Mouse (Mus musculus) liver, embryonic 16.5 days (tissue): Measurements from ENCODE around the gene Gm5127. TPM values are rescaled to one million over a fixed set of nuclear protein-coding genes. Genes with fewer than 3 reads are reported as not detected.

ENCODE experiments used
- ATAC-seq: fragments of 200-750 bp; cut with Nextera tagmentation; 2 replicates; pipeline ENCODE4 v1.8.0; 2017; ENCODE audit warnings: low read depth, mild to moderate bottlenecking, moderate number of reproducible peaks, moderate library complexity
- H3K27ac ChIP-seq: fragments of 300-500 bp; sonication (generic); 2 replicates; pipeline ENCODE4 v1.5.1; 2014; ENCODE audit warnings: mild to moderate bottlenecking, low read length
- H3K27me3 ChIP-seq: fragments of 300-500 bp; sonication (generic); 2 replicates; pipeline ENCODE4 v1.6.1; 2014; ENCODE audit warnings: low read depth, low read length, mixed read lengths; ENCODE audit not compliant: control insufficient read depth, insufficient read depth
- H3K36me3 ChIP-seq: fragments of 300-500 bp; sonication (generic); 2 replicates; pipeline ENCODE4 v1.6.1; 2014; ENCODE audit warnings: mild to moderate bottlenecking; ENCODE audit not compliant: control insufficient read depth, insufficient read depth
- H3K4me1 ChIP-seq: fragments of 300-500 bp; sonication (generic); 2 replicates; pipeline ENCODE4 v1.6.1; 2014; ENCODE audit warnings: low read depth, low read length, mixed read lengths; ENCODE audit not compliant: control insufficient read depth
- H3K4me2 ChIP-seq: fragments of 300-500 bp; sonication (generic); 2 replicates; pipeline ENCODE4 v1.6.1; 2014; ENCODE audit warnings: low read depth, low read length, mixed read lengths
- H3K4me3 ChIP-seq: fragments of 300-500 bp; sonication (generic); 2 replicates; pipeline ENCODE4 v1.5.1; 2014; ENCODE audit warnings: low read depth, mild to moderate bottlenecking, low read length
- H3K9ac ChIP-seq: fragments of 300-500 bp; sonication (generic); 2 replicates; pipeline ENCODE4 v1.6.1; 2014; ENCODE audit warnings: low read depth, low read length
- H3K9me3 ChIP-seq: fragments of 300-500 bp; sonication (generic); replicated peaks from 2 replicates; pipeline ENCODE4 v1.6.1; 2016; ENCODE audit warnings: low read length; ENCODE audit not compliant: control insufficient read depth
- WGBS: fragments of 180-500 bp; shearing (Covaris S2); extraction: QIAGEN DNeasy Blood & Tissue Kit; methylation state at CpG from one replicate; pipeline ENCODE4 v1.1.7; 2014; ENCODE audit not compliant: insufficient replicate concordance; 5-methylcytosine and 5-hydroxymethylcytosine counted together
- polyA plus RNA-seq: library from polyadenylated mRNA; unstranded; fragments of >200 nt; fragmentation: Nextera tagmentation; extraction: Ambion mirVana; gene quantifications from 2 replicates; pipeline ENCODE4 v1.2.1, GENCODE M21; 2015

Gm5127 gene
- polyA plus RNA-seq: not detected in 2 replicates

GRCm38 (mm10) chrX:106582886-106583285 is at the start of gene Gm5127:
Gene Gm5127, plus strand, starts transcription at chrX:106583186.
- Histone ChIP-seq H3K36me3 (no peaks in the 10 kb centered on the region), H3K4me2 (no peak within 1 kb of the TSS)
- 45% methylated on average over 3 of the region's 3 CpGs for WGBS

GRCm38 (mm10) chrX:106536359-106536758 is 46.6 kb upstream of the Gm5127 start:
- WGBS: 33% methylated on average over 3 of the region's 3 CpGs
- no peaks in the 10 kb centered on the region for H3K9me3 ChIP-seq
- no peak for ATAC-seq
- no peak overlapping the region for H3K27ac ChIP-seq
- no peak overlapping the region for H3K4me2 ChIP-seq
- no peaks in the 10 kb centered on the region for H3K36me3 ChIP-seq
- no peak overlapping the region for H3K9ac ChIP-seq
- no peak overlapping the region for H3K4me3 ChIP-seq
- H3K27me3 ChIP-seq: no peaks in the 10 kb centered on the region
- no peaks in the 10 kb centered on the region for H3K4me1 ChIP-seq

More at GRCm38 (mm10) chrX:106582886-106583285, at the start of gene Gm5127:
- no peak within 1 kb of the TSS for H3K4me3 ChIP-seq
- no peaks in the 10 kb centered on the region for H3K4me1 ChIP-seq
- H3K27ac ChIP-seq: no peak within 1 kb of the TSS
- ATAC-seq: no peak
- H3K27me3 ChIP-seq: no peaks in the 10 kb centered on the region
- no peak within 1 kb of the TSS for H3K9ac ChIP-seq
- H3K9me3 ChIP-seq: no peaks in the 10 kb centered on the region

DNA sequence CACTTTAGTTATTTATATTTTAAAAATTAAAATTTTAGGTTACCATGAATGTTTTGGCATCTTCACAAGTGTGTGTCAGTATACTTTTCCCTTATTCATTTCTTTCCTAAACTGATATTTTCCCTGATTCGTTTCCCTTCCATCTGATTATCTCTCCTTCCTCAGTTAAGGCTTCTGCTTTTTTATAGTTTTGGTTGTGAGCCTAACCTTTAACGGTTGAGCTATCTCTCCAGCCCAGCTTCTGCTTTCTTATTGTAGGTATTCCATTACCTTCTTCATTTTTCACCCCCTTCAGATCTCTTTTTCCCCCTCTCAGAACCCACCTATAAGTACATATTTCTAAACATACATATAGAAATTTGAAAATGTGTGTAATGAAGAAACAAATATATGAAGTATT is 27.5 kb upstream of the Gm5127 start:
- H3K27me3 ChIP-seq: no peaks in the 10 kb centered on the region
- H3K9ac ChIP-seq: no peak overlapping the region
- H3K9me3 ChIP-seq: no peaks in the 10 kb centered on the region
- no peak for ATAC-seq
- no peaks in the 10 kb centered on the region for H3K36me3 ChIP-seq
- no peaks in the 10 kb centered on the region for H3K4me1 ChIP-seq
- H3K4me3 ChIP-seq: no peak overlapping the region
- no peak overlapping the region for H3K27ac ChIP-seq
- 40% methylated on average over 2 of the region's 2 CpGs for WGBS
- no peak overlapping the region for H3K4me2 ChIP-seq

- Histone ChIP-seq H3K27ac (no peak overlapping the region), H3K36me3 (no peaks in the 10 kb centered on the region), H3K4me3 (no peak overlapping the region), H3K9me3 (no peaks in the 10 kb centered on the region), H3K27me3 (no peaks in the 10 kb centered on the region), H3K4me1 (no peaks in the 10 kb centered on the region), H3K4me2 (no peak overlapping the region), H3K9ac (no peak overlapping the region)
- no peak for ATAC-seq
- WGBS: 52% methylated on average over 3 of the region's 3 CpGs
These were observed 4.0 kb upstream of the Gm5127 start for GRCm38 (mm10) chrX:106578966-106579365.

GRCm38 (mm10) chrX:106580410-106580809 is 2.6 kb upstream of the Gm5127 start:
- H3K27me3 ChIP-seq: no peaks in the 10 kb centered on the region
- H3K36me3 ChIP-seq: no peaks in the 10 kb centered on the region
- no peak overlapping the region for H3K4me2 ChIP-seq
- no peaks in the 10 kb centered on the region for H3K9me3 ChIP-seq
- H3K4me3 ChIP-seq: no peak overlapping the region
- no peak overlapping the region for H3K27ac ChIP-seq
- H3K4me1 ChIP-seq: no peaks in the 10 kb centered on the region
- no peak for ATAC-seq
- H3K9ac ChIP-seq: no peak overlapping the region

- Histone ChIP-seq H3K9ac (no peak overlapping the region), H3K27me3 (no peaks in the 10 kb centered on the region), H3K36me3 (no peaks in the 10 kb centered on the region), H3K9me3 (no peaks in the 10 kb centered on the region), H3K4me1 (no peaks in the 10 kb centered on the region), H3K27ac (no peak overlapping the region), H3K4me3 (no peak overlapping the region), H3K4me2 (no peak overlapping the region)
- 39% methylated on average over 2 of the region's 2 CpGs for WGBS
- ATAC-seq: no peak
These were observed 789 bp upstream of the Gm5127 start for GRCm38 (mm10) chrX:106582197-106582596.

- Histone ChIP-seq H3K9ac (no peak overlapping the region), H3K27me3 (no peaks in the 10 kb centered on the region), H3K36me3 (no peaks in the 10 kb centered on the region), H3K4me2 (no peak overlapping the region), H3K27ac (no peak overlapping the region), H3K4me1 (no peaks in the 10 kb centered on the region), H3K9me3 (no peaks in the 10 kb centered on the region), H3K4me3 (no peak overlapping the region)
- ATAC-seq: no peak
These were observed 10.9 kb downstream of the Gm5127 start for GRCm38 (mm10) chrX:106593914-106594313.

DNA sequence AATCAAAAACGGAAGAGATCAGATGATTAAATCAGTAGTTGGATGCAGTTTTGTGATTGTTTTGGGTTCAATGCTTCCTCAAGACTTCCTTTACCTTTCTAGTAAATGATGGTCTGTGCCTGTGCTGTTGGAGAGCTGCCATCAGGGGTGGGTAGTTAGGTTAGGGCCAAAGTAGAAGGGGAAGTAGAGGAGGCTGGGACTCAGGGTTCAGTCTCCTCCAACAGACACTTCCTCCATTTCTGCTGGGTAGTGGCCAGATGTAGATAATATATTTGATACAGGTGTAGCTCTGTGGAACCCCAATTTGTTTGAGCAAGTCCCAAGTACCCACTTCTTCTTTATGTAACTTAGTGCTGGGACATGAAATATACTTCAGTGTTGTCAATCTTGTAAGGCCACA is 12.9 kb downstream of the Gm5127 start:
- 54% methylated on average over 1 of the region's 1 CpGs for WGBS
- Histone ChIP-seq H3K27ac (no peak overlapping the region), H3K9me3 (no peaks in the 10 kb centered on the region), H3K4me1 (no peaks in the 10 kb centered on the region), H3K4me2 (no peak overlapping the region), H3K4me3 (no peak overlapping the region), H3K27me3 (no peaks in the 10 kb centered on the region), H3K9ac (no peak overlapping the region), H3K36me3 (no peaks in the 10 kb centered on the region)
- no peak for ATAC-seq

DNA sequence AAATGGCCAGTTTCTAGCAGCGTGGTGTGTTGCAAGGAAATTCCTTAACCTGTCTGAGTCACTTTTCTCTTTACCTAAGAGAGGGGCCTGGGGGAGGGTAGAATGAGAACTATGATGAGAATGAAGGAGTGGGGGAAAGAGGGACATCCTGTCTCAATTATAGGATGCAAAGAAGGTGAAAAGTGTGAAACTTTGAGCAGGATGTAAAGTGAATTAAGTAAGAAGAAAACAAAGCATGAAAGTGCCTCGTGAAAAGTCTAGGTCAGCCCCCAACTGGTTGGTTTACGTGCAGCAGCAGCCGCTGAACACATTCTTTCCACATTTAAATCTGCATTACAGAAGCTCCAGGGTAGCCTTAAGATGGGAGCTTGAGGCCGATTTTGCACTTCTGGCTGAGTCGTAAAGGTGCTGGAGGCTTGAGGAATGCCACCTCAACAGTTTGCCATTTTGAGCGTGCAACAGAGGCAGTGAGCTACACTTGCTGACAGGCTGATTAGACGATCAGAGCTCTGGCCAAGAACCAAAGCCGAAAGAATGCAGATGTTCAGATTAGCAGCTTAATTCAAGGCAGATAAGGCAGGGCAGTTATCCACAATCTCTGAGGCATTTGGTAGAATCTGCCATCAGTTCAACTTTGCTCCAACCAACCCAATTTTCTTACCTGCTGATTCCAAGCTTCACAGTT is 19.7 kb downstream of the Gm5127 start:
- WGBS: 21% methylated on average over 9 of the region's 9 CpGs
- no peak overlapping the region for H3K27ac ChIP-seq
- no peak overlapping the region for H3K9ac ChIP-seq
- no peaks in the 10 kb centered on the region for H3K9me3 ChIP-seq
- ATAC-seq: no peak
- no peaks in the 10 kb centered on the region for H3K27me3 ChIP-seq
- no peaks in the 10 kb centered on the region for H3K4me1 ChIP-seq
- 0 out of 2 replicates have a peak overlapping the region, but pooled peaks have one; percentile 13 for H3K4me2 ChIP-seq
- H3K4me3 ChIP-seq: no peak overlapping the region; the same call in 1 of the 2 replicates
- H3K36me3 ChIP-seq: no peaks in the 10 kb centered on the region
